Mouse (Mus musculus): ENCODE results near the gene Pmepa1. TPM values are rescaled to one million over a fixed set of nuclear protein-coding genes. Genes with fewer than 3 reads are reported as not detected.

Pmepa1 gene
- total and polyA plus RNA-seq, 3 experiments: not detected

GRCm38 (mm10) chr2:173224097-173224496 lies 52.2 kb downstream of the Pmepa1 start:
- H3K79me2 ChIP-seq (ENCODE audit: control insufficient read depth, insufficient read depth, low read length, poor library complexity): no peaks in the 10 kb centered on the region
- TF ChIP-seq TBP (IDR thresholded peaks at IDR 0.05; ENCODE audit: low read depth, low read length) (no peak), ZKSCAN1 (IDR thresholded peaks at IDR 0.05; ENCODE audit: low read depth, low read length) (no peak), EP300 (IDR thresholded peaks at IDR 0.05; ENCODE audit: low read depth in 1 of 2, low read length in 2 of 2) (no peak), JUND (IDR thresholded peaks at IDR 0.05; ENCODE audit: low read depth, low read length) (no peak), CHD1 (IDR thresholded peaks at IDR 0.05; ENCODE audit: low read depth, low read length) (no peak), CHD2 (IDR thresholded peaks at IDR 0.05; ENCODE audit: low read length) (no peak), MXI1 (IDR thresholded peaks at IDR 0.05; ENCODE audit: low read depth, low read length) (no peak), UBTF (IDR thresholded peaks at IDR 0.05; ENCODE audit: borderline replicate concordance, insufficient read depth, low read depth, low read length) (no peak), POLR2A (IDR thresholded peaks at IDR 0.05; ENCODE audit: control insufficient read depth in 1 of 2, insufficient read depth in 1 of 2, low read depth in 1 of 2, low read length in 2 of 2, poor library complexity in 1 of 2) (no peak), NELFE (IDR thresholded peaks at IDR 0.05; ENCODE audit: low read depth, low read length) (no peak), BHLHE40 (IDR thresholded peaks at IDR 0.05; ENCODE audit: borderline replicate concordance, low read depth, low read length) (no peak), HCFC1 (IDR thresholded peaks at IDR 0.05; ENCODE audit: low read depth, low read length) (no peak), ZNF384 (IDR thresholded peaks at IDR 0.05; ENCODE audit: low read depth, low read length) (no peak), MAFK (IDR thresholded peaks at IDR 0.05; ENCODE audit: borderline replicate concordance, low read depth, low read length) (no peak)
- H3K27ac ChIP-seq (ENCODE audit: control insufficient read depth, low read depth, low read length): no peak overlapping the region
- no peak overlapping the region for H3K4me3 ChIP-seq (ENCODE audit: control insufficient read depth in 1 of 2, insufficient read depth in 1 of 2, low read depth in 2 of 2, low read length in 2 of 2)
- no peaks in the 10 kb centered on the region for H3K9me3 ChIP-seq (replicated peaks; ENCODE audit: insufficient read depth, low read length)
- no peaks in the 10 kb centered on the region for H3K27me3 ChIP-seq (ENCODE audit: control insufficient read depth in 1 of 2, insufficient read depth in 2 of 2, low read length in 2 of 2)
- no peaks in the 10 kb centered on the region for H3K4me1 ChIP-seq (ENCODE audit: control insufficient read depth in 1 of 2, insufficient read depth in 2 of 2, low read length in 2 of 2)
- no peak overlapping the region for H3K9ac ChIP-seq (ENCODE audit: control insufficient read depth, low read depth, low read length, poor library complexity, severe bottlenecking)
- no peaks in the 10 kb centered on the region for H3K36me3 ChIP-seq (ENCODE audit: control insufficient read depth in 1 of 2, insufficient read depth in 2 of 2, low read length in 2 of 2)
- DNase-seq (ENCODE audit: low read depth, low spot score): no peak

GRCm38 (mm10) chr2:173223496-173223895 lies 52.8 kb downstream of the Pmepa1 start:
- Histone ChIP-seq H3K9me3 (replicated peaks; ENCODE audit: insufficient read depth, low read length) (no peaks in the 10 kb centered on the region), H3K4me1 (ENCODE audit: control insufficient read depth in 1 of 2, insufficient read depth in 2 of 2, low read length in 2 of 2) (no peaks in the 10 kb centered on the region), H3K27ac (ENCODE audit: control insufficient read depth, low read depth, low read length) (no peak overlapping the region), H3K4me3 (ENCODE audit: control insufficient read depth in 1 of 2, insufficient read depth in 1 of 2, low read depth in 2 of 2, low read length in 2 of 2) (no peak overlapping the region), H3K9ac (ENCODE audit: control insufficient read depth, low read depth, low read length, poor library complexity, severe bottlenecking) (no peak overlapping the region), H3K27me3 (ENCODE audit: control insufficient read depth in 1 of 2, insufficient read depth in 2 of 2, low read length in 2 of 2) (no peaks in the 10 kb centered on the region), H3K79me2 (ENCODE audit: control insufficient read depth, insufficient read depth, low read length, poor library complexity) (no peaks in the 10 kb centered on the region), H3K36me3 (ENCODE audit: control insufficient read depth in 1 of 2, insufficient read depth in 2 of 2, low read length in 2 of 2) (no peaks in the 10 kb centered on the region)
- TF ChIP-seq TBP (IDR thresholded peaks at IDR 0.05; ENCODE audit: low read depth, low read length) (no peak), TCF12 (IDR thresholded peaks at IDR 0.05; ENCODE audit: low read depth, low read length) (no peak), NRF1 (IDR thresholded peaks at IDR 0.05; ENCODE audit: insufficient read depth, low read depth, low read length, poor library complexity, severe bottlenecking) (no peak), BHLHE40 (IDR thresholded peaks at IDR 0.05; ENCODE audit: borderline replicate concordance, low read depth, low read length) (no peak)
- no peak for DNase-seq (ENCODE audit: low read depth, low spot score)

Measured in MEL (cell line).